ENCODE assay signal across 1 mouse cellular context in the genomic region with DNA sequence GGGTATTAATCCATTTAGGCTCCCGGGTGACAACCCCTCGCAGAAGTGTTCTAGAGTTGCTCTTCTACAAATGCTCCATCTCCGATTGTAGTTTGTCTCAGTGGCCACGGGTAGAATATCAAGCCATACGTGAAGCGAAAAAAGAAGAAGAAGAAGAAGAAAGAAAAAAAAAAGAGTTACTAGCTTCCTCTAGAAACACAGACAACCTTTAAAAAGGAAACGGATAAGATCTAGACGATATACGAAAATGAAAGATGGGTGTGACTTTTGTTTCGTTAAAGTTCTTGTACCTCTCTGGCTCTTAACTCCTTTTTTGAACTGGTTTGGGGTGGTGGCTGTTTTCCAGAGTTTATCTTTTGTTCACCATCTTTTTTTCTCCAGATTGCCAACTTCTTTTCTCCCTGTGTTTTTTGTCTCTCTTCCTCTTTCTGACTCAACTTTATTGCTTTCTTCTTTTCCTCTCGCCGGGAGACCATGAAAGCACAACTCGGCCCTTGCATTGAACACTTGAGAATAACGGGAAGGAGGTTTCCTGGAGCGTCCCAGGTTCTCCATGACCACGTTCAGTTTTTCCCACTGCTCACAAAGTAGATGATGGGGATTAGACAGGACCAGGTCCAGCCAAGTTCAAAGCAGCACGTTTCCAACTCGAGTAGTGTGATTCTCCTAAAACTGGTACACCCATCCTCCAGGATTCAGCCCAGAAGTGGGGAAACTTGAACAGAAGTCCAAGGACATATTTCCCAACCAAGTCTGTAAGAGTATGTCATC.
TF ChIP-seq lines count a peak whose summit lies in the region.

No protein-coding gene starts in this region.

TF ChIP-seq in MEL, 35 proteins besides CTCF, POLR2A, EP300 and RAD21 (continued from another document):
- TF ChIP-seq HCFC1 (IDR thresholded peaks at IDR 0.05; ENCODE audit: low read depth, low read length): no peak
- TF ChIP-seq ELF1 (IDR thresholded peaks at IDR 0.05; ENCODE audit: low read depth, low read length): no peak
- TF ChIP-seq UBTF (IDR thresholded peaks at IDR 0.05; ENCODE audit: borderline replicate concordance, insufficient read depth, low read depth, low read length): no peak
- TF ChIP-seq RCOR1 (IDR thresholded peaks at IDR 0.05; ENCODE audit: low read depth, low read length): peak; percentile 89
- 0 out of 2 replicates have a peak, but pooled peaks have one; percentile 30 for TF ChIP-seq MYC (IDR thresholded peaks at IDR 0.05; ENCODE audit: low read depth, low read length)
- TF ChIP-seq MXI1 (IDR thresholded peaks at IDR 0.05; ENCODE audit: low read depth, low read length): no peak
- peak; percentile 15; the same call in 1 of the 2 replicates for TF ChIP-seq NELFE (IDR thresholded peaks at IDR 0.05; ENCODE audit: low read depth, low read length)
- no peak for TF ChIP-seq E2F4 (IDR thresholded peaks at IDR 0.05; ENCODE audit: borderline replicate concordance, low read depth, low read length)
- TF ChIP-seq SMC3 (IDR thresholded peaks at IDR 0.05; ENCODE audit: low read depth, low read length): peak; percentile 22
- 0 out of 2 replicates have a peak, but pooled peaks have one; percentile 26 for TF ChIP-seq TBP (IDR thresholded peaks at IDR 0.05; ENCODE audit: low read depth, low read length)
- no peak for TF ChIP-seq MYB (IDR thresholded peaks at IDR 0.05; ENCODE audit: low read depth, low read length)
- TF ChIP-seq MAX (IDR thresholded peaks at IDR 0.05; ENCODE audit: low read length): no peak
- TF ChIP-seq ZMIZ1 (IDR thresholded peaks at IDR 0.05; ENCODE audit: low read depth, low read length): 0 out of 2 replicates have a peak, but pooled peaks have one; percentile 33
